Mouse (Mus musculus): ENCODE data around the gene Camsap3. TPM values are rescaled to one million over a fixed set of nuclear protein-coding genes. Genes with fewer than 3 reads are reported as not detected.

Gene Camsap3
- total RNA-seq (2023): not detected

DNA sequence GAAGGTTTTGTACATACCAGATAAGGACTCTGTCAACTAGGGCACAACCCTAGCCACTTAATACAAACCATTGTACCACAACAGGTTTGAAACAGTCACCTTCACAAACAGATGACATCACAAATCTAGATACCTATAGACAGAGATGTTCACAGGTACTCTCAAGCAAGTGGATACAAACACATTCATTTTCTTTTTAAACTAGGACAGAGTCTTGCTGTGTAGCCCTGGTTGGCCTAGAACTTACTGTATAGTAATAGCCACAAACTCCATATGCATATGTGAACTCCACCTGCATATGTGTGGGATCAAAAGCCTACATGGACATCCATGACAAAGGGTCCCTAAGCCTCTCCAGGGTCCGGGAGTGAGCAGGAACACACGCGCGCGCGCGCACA is at the start of gene Camsap3:
Gene Camsap3 (plus strand): TSS at position 301 of the 398 bp plus-strand sequence.

GRCm38 (mm10) chr8:3567641-3568371 is 19.3 kb upstream of the Camsap3 start, which contains the start of gene C330021F23Rik:
Gene C330021F23Rik, plus strand, starts transcription at chr8:3567990.

GRCm38 (mm10) chr8:3621199-3621970 is 34.3 kb downstream of the Camsap3 start, which contains the start of the genes Xab2 and Pet100:
Gene Xab2, minus strand, starts transcription at chr8:3621316.
Gene Pet100, plus strand, starts transcription at chr8:3621548.

GRCm38 (mm10) chr8:3625445-3625844 is 38.4 kb downstream of the Camsap3 start, which contains the start of gene Pcp2:
Gene Pcp2, minus strand, starts transcription at chr8:3625545.

DNA sequence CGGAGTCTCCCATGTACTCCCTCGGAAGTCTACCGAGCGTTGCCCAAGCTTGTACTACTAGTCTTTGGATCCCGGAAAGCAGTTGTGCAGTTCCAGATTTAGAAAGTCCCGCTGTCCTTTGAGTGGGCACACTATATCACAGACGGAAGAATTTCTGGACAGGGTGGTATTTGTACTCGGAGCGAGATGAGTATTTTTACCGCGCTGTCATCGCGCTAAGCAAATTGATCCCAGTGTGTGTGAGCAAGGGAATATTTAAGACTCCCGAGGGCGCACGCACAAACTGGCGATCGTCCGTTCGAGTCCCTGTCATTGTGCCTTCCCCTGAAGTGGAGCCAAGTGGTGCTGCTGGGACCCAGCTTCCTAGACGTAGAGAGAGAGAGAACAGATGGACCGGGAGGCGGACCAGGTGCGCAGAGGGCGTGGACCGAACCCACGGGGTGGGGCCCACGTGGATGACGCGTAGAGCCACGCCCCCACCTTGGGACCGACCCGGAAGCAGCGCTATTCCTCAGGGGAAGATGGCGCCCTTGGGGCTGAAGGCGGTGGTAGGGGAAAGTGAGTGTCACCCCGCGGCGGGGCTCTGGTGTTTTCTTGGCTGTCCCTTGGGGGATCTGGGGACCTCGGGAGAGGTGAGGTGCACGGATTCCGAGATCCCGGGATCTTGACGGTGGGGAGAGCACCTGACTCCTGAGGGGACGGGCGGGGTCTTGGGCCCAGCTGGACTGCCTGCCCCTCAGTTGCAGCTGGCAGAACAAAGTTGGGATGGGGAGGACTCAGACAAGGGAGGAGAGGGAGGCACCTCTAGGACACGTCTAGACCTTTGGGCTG is 43.8 kb downstream of the Camsap3 start, which contains the start of gene Stxbp2:
Gene Stxbp2 (plus strand): TSS at position 309 of the 831 bp plus-strand sequence.

DNA sequence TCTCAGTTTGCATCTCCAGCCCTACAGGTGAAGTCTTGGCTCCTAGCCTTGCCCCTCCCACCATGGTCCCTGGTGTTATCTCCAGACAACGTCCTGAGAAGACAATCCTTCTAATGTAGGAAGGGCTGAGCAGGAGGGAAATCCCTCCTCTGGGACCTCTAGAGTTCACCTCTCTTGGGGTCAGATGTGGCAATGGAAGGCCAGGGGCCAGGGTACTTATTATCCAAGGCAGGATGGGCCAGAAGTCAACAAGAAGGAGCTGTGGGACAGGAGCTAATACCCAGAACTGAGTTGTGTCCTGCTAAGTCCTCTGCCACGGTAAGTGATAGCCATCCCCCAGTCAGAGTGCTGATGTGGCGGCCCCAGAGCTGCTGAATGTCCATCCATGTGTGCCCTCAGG is 68.4 kb downstream of the Camsap3 start, which contains the start of gene Retn:
Gene Retn (plus strand): TSS at position 245 of the 400 bp plus-strand sequence.

Other genes with a start within 250 kb of the Camsap3 start
- gene A430078G23Rik, start 233.9 kb upstream of the Camsap3 start, total RNA-seq (2023): 100 to 1,000 TPM; 263 to 289 TPM
- 100 to 1,000 TPM; 269 to 313 TPM for gene Arhgef18, start 194.3 kb upstream of the Camsap3 start, total RNA-seq (2023)
- 1 to 10 TPM; 1.4 to 2.4 TPM for gene Pex11g, start 119.6 kb upstream of the Camsap3 start, total RNA-seq (2023)
- gene Tex45, start 116.4 kb upstream of the Camsap3 start, total RNA-seq (2023): 1 to 10 TPM; 5.0 to 8.3 TPM
- 1 to 10 TPM; 8.7 to 10.0 TPM for gene Zfp358, start 94.2 kb upstream of the Camsap3 start, total RNA-seq (2023)
- gene Mcoln1, start 86.8 kb upstream of the Camsap3 start, total RNA-seq (2023): 100 to 1,000 TPM; 105 to 106 TPM
- 10 to 100 TPM; 78.0 to 82.4 TPM for gene Pnpla6, start 71.9 kb upstream of the Camsap3 start, total RNA-seq (2023)
- gene C330021F23Rik, start 19.3 kb upstream of the Camsap3 start, total RNA-seq (2023): not detected
- 10 to 100 TPM; 87.4 to 92.4 TPM for gene Xab2, start 34.0 kb downstream of the Camsap3 start, total RNA-seq (2023)
- 10 to 100 TPM; 67.1 to 68.4 TPM for gene Pet100, start 34.3 kb downstream of the Camsap3 start, total RNA-seq (2023)
- not detected for gene Pcp2, start 38.3 kb downstream of the Camsap3 start, total RNA-seq (2023)
- gene Stxbp2, start 43.7 kb downstream of the Camsap3 start, total RNA-seq (2023): 100 to 1,000 TPM; 259 to 269 TPM
- not detected for gene Retn, start 68.5 kb downstream of the Camsap3 start, total RNA-seq (2023)
- gene Mcemp1, start 78.5 kb downstream of the Camsap3 start, total RNA-seq (2023): not detected
- gene Fcor, start 85.1 kb downstream of the Camsap3 start, total RNA-seq (2023): not detected
- 10 to 100 TPM; 23.4 to 28.8 TPM for gene Trappc5, start 89.0 kb downstream of the Camsap3 start, total RNA-seq (2023)
- 100 to 1,000 TPM; 596 to 740 TPM for gene Fcer2a, start 106.9 kb downstream of the Camsap3 start, total RNA-seq (2023)
- gene Clec4g, start 133.4 kb downstream of the Camsap3 start, total RNA-seq (2023): not detected
- gene Cd209a, start 161.7 kb downstream of the Camsap3 start, total RNA-seq (2023): 1 to 10 TPM; 1.0 to 1.1 TPM

Measured in B cell, adult 67 days (primary cell).